Mouse (Mus musculus): ENCODE data around the gene Nme3. TPM values are rescaled to one million over a fixed set of nuclear protein-coding genes. Genes with fewer than 3 reads are reported as not detected.

Gene Nme3
- polyA plus RNA-seq (2014; fragmentation: Nextera tagmentation; extraction: Ambion mirVana), result 65.1 and 77.1 TPM in 2 replicates

DNA sequence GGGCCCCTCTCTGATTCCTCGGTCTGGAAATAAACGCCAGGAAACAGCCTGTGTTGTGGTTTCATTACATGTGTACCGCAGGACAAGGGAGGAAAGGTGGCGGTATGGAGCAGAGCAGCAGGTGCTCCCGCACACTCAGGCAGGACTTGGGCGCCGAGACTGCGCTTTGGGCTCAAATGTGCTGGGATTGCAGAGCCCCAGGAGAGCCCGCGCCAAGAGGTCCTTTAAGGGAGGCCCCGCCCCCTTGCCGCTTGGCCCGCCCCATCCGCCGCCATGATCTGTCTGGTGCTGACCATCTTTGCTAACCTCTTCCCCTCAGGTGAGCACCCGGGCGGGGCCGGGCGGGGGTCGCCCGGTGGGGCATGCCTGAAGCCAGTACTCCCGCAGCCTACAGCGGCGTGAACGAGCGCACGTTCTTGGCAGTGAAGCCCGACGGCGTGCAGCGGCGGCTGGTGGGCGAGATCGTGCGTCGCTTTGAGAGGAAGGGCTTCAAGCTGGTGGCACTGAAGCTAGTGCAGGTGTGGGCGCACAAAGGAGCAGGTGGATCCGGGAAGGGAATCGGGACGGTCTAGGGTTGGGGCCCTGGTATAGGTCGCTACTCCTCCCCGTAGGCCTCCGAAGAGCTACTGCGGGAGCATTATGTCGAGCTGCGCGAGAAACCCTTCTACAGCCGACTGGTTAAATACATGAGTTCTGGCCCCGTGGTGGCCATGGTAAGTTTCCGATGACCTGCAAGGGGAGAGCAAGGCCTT is at the start of gene Nme3:
Gene Nme3 (plus strand): TSS at position 260 of the 752 bp plus-strand sequence.
- peak; percentile 83 for DNase-seq
- Histone ChIP-seq H3K36me3 (ENCODE audit: insufficient read depth) (peaks cover 70% of the 10 kb centered on the region), H3K4me2 (peak within 1 kb of the TSS; percentile 96), H3K9me3 (ENCODE audit: low read depth, low read length) (no peaks in the 10 kb centered on the region), H3K4me1 (ENCODE audit: insufficient read depth) (peaks cover 4% of the 10 kb centered on the region), H3K9ac (peak within 1 kb of the TSS; percentile 82), H3K27me3 (ENCODE audit: insufficient read depth, low read length) (no peaks in the 10 kb centered on the region), H3K27ac (ENCODE audit: low read depth) (peak within 1 kb of the TSS; percentile 82), H3K4me3 (ENCODE audit: low read depth, low read length) (peak within 1 kb of the TSS; percentile 90)
- ATAC-seq (ENCODE audit: insufficient read depth), result peak; percentile 82
- TF ChIP-seq CTCF (IDR thresholded peaks at IDR 0.05; ENCODE audit: low read depth), result peak; percentile 36
- 1% methylated on average over 50 of the region's 50 CpGs for WGBS

- H3K4me2 ChIP-seq, result peak overlapping the region; percentile 13; the same call in 1 of the 2 replicates
- DNase-seq, result no peak
Observed at GRCm38 (mm10) chr17:24847386-24847785, 48.9 kb upstream of the Nme3 start.

GRCm38 (mm10) chr17:24848600-24849031 is 47.7 kb upstream of the Nme3 start:
- Histone ChIP-seq H3K4me2 (peak overlapping the region; percentile 67), H3K4me1 (ENCODE audit: insufficient read depth) (0 out of 2 replicates have a peak, but pooled peaks cover 7% of the 10 kb centered on the region), H3K9ac (peak overlapping the region; percentile 66; the same call in 1 of the 2 replicates), H3K27me3 (ENCODE audit: insufficient read depth, low read length) (0 out of 2 replicates have a peak, but pooled peaks cover 6% of the 10 kb centered on the region), H3K9me3 (ENCODE audit: low read depth, low read length) (no peaks in the 10 kb centered on the region), H3K36me3 (ENCODE audit: insufficient read depth) (0 out of 2 replicates have a peak, but pooled peaks cover 2% of the 10 kb centered on the region), H3K4me3 (ENCODE audit: low read depth, low read length) (peak overlapping the region; percentile 60), H3K27ac (ENCODE audit: low read depth) (peak overlapping the region; percentile 15; the same call in 1 of the 2 replicates)
- TF ChIP-seq CTCF (IDR thresholded peaks at IDR 0.05; ENCODE audit: low read depth), result no peak
- ATAC-seq (ENCODE audit: insufficient read depth) (no peak), DNase-seq (no peak)

More at GRCm38 (mm10) chr17:24847386-24847785, 48.9 kb upstream of the Nme3 start:
- ATAC-seq (ENCODE audit: insufficient read depth), result no peak
- H3K9me3 ChIP-seq (ENCODE audit: low read depth, low read length), result no peaks in the 10 kb centered on the region
- WGBS, result 93% methylated on average over 1 of the region's 1 CpGs
- 0 out of 2 replicates have a peak, but pooled peaks cover 6% of the 10 kb centered on the region for H3K27me3 ChIP-seq (ENCODE audit: insufficient read depth, low read length)
- 0 out of 2 replicates have a peak, but pooled peaks cover 7% of the 10 kb centered on the region for H3K4me1 ChIP-seq (ENCODE audit: insufficient read depth)
- H3K4me3 ChIP-seq (ENCODE audit: low read depth, low read length), result no peak overlapping the region
- no peak for TF ChIP-seq CTCF (IDR thresholded peaks at IDR 0.05; ENCODE audit: low read depth)
- H3K27ac ChIP-seq (ENCODE audit: low read depth), result no peak overlapping the region
- no peak overlapping the region for H3K9ac ChIP-seq
- no peaks in the 10 kb centered on the region for H3K36me3 ChIP-seq (ENCODE audit: insufficient read depth)

DNA sequence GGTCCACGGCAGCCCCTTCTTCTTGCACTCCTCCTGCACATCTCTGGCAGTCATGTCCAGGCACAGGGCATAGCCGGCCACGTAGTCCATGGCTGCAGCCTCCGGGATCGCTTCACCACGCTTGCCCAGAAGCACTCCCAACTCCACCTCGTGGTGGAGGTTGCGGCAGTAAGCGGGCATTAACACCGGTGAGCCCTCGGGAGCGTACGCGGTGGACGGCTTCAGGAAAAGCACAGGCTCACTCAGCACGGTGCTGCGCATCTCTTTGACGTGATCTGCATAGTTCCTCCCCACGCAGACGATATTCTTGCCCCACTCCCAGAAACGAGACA is 46.6 kb upstream of the Nme3 start:
- TF ChIP-seq CTCF (IDR thresholded peaks at IDR 0.05; ENCODE audit: low read depth), result peak; percentile 61
- 0 out of 2 replicates have a peak, but pooled peaks cover 7% of the 10 kb centered on the region for H3K4me1 ChIP-seq (ENCODE audit: insufficient read depth)
- DNase-seq (no peak), ATAC-seq (ENCODE audit: insufficient read depth) (peak; percentile 57)
- peak overlapping the region; percentile 60 for H3K4me3 ChIP-seq (ENCODE audit: low read depth, low read length)
- peak overlapping the region; percentile 66 for H3K9ac ChIP-seq
- 0 out of 2 replicates have a peak, but pooled peaks cover 2% of the 10 kb centered on the region for H3K36me3 ChIP-seq (ENCODE audit: insufficient read depth)
- H3K4me2 ChIP-seq, result peak overlapping the region; percentile 67
- peak overlapping the region; percentile 89 for H3K27ac ChIP-seq (ENCODE audit: low read depth)
- 0% methylated on average over 21 of the region's 21 CpGs for WGBS
- no peaks in the 10 kb centered on the region for H3K9me3 ChIP-seq (ENCODE audit: low read depth, low read length)
- 0 out of 2 replicates have a peak, but pooled peaks cover 6% of the 10 kb centered on the region for H3K27me3 ChIP-seq (ENCODE audit: insufficient read depth, low read length)

DNA sequence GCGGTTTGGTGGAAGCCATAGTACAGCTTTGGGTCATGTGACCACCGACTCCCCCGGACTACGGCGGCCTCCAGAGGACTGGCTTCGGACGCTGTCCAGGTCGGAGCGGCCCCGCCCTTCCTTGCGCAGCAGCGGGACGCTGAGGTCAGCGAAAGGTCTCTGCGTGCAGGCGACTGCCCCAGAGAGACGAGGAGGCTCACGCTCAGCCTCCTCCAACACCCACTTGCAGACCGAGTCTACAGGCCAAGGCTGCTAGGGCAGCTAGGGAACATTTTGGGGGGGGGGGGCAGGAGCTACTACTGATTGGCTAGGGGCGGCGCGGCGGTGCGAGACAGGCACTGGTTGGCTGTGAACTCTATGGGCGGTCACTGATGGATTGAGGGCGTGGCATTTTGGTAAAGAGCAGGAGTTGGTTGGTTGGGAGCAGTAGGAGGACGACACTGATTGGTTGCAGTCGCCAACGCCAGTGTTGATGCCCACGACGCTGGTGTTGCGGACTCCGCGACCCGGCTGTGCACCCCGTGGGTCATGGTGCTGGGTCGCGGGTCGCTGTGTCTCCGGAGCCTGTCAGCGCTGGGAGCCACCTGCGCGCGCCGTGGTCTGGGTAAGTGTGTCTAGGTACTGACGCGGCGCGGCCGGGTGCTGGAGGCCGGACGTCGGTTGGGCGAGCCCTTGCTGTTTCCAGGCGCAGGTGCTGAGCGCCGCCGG is 46.1 kb upstream of the Nme3 start, which contains the start of gene Fahd1:
Gene Fahd1 (minus strand): TSS at position 300 of the 708 bp plus-strand sequence.
- H3K4me3 ChIP-seq (ENCODE audit: low read depth, low read length), result peak within 1 kb of the TSS; percentile 60
- no peak for TF ChIP-seq CTCF (IDR thresholded peaks at IDR 0.05; ENCODE audit: low read depth)
- H3K9ac ChIP-seq, result peak within 1 kb of the TSS; percentile 66
- under 1% methylated on average over 58 of the region's 58 CpGs for WGBS
- no peaks in the 10 kb centered on the region for H3K9me3 ChIP-seq (ENCODE audit: low read depth, low read length)
- 0 out of 2 replicates have a peak, but pooled peaks cover 7% of the 10 kb centered on the region for H3K4me1 ChIP-seq (ENCODE audit: insufficient read depth)
- 0 out of 2 replicates have a peak, but pooled peaks cover 6% of the 10 kb centered on the region for H3K27me3 ChIP-seq (ENCODE audit: insufficient read depth, low read length)
- H3K4me2 ChIP-seq, result peak within 1 kb of the TSS; percentile 67
- ATAC-seq (ENCODE audit: insufficient read depth) (peak; percentile 100), DNase-seq (peak; percentile 98)
- H3K36me3 ChIP-seq (ENCODE audit: insufficient read depth), result 0 out of 2 replicates have a peak, but pooled peaks cover 2% of the 10 kb centered on the region
- H3K27ac ChIP-seq (ENCODE audit: low read depth), result peak within 1 kb of the TSS; percentile 89

DNA sequence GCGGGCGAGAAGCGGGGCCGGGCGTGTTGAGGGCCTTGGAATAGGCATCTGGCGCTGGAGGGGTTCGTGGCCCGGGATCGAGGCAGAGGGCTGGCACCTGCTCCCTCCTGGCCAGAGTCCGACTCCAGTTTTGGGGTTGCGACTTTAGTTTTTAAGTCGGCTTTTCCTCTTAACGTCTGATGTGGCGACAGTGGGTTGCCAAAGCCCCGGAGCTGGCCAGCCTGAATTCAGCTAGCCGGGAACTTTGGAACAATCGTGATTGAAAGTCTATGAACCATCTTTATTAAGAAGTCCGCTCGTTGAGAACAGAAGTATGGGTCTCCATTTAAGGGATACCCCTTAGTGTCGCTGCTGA is 45.5 kb upstream of the Nme3 start:
- Histone ChIP-seq H3K4me1 (ENCODE audit: insufficient read depth) (0 out of 2 replicates have a peak, but pooled peaks cover 7% of the 10 kb centered on the region), H3K36me3 (ENCODE audit: insufficient read depth) (0 out of 2 replicates have a peak, but pooled peaks cover 2% of the 10 kb centered on the region), H3K27me3 (ENCODE audit: insufficient read depth, low read length) (0 out of 2 replicates have a peak, but pooled peaks cover 6% of the 10 kb centered on the region), H3K4me2 (peak overlapping the region; percentile 67), H3K4me3 (ENCODE audit: low read depth, low read length) (peak overlapping the region; percentile 60), H3K9ac (peak overlapping the region; percentile 62), H3K9me3 (ENCODE audit: low read depth, low read length) (no peaks in the 10 kb centered on the region), H3K27ac (ENCODE audit: low read depth) (0 out of 2 replicates have a peak overlapping the region, but pooled peaks have one; percentile 18)
- DNase-seq (no peak), ATAC-seq (ENCODE audit: insufficient read depth) (no peak)
- 2% methylated on average over 20 of the region's 20 CpGs for WGBS
- no peak for TF ChIP-seq CTCF (IDR thresholded peaks at IDR 0.05; ENCODE audit: low read depth)
